Mouse (Mus musculus): ENCODE data around the gene Tatdn3. TPM values are rescaled to one million over a fixed set of nuclear protein-coding genes. Genes with fewer than 3 reads are reported as not detected.

Tatdn3 gene
- total RNA-seq, 2 experiments from 2014 or later: 30.0 to 42.1 TPM

GRCm38 (mm10) chr1:191083230-191083629, 20.5 kb upstream of the Tatdn3 start:
- no peak for DNase-seq (ENCODE audit: low spot score in 2 of 2)

- peak; percentile 36 to 67 for DNase-seq (ENCODE audit: low spot score in 2 of 2)
Observed at GRCm38 (mm10) chr1:191075199-191075883, 12.6 kb upstream of the Tatdn3 start.

DNA sequence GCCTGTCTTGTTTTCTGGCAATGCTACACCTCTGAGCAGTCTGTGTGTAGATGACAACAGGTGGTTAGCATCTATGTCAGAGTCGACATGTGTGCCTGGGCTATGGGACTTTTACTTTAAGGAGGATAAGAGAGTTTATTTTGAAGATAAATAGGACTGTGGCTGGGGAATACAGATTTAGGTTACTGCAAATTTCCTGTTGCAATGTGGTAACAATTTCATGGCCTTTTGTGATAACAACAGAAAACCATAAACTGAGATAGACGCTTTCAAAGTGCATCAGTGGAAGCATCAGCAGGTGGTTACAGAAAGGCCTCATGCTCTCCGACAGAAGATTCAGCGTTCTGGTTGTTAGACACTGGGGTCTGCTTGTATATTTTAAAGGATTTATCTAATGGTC, 10.8 kb upstream of the Tatdn3 start:
- no peak for DNase-seq (ENCODE audit: low spot score in 2 of 2)

DNA sequence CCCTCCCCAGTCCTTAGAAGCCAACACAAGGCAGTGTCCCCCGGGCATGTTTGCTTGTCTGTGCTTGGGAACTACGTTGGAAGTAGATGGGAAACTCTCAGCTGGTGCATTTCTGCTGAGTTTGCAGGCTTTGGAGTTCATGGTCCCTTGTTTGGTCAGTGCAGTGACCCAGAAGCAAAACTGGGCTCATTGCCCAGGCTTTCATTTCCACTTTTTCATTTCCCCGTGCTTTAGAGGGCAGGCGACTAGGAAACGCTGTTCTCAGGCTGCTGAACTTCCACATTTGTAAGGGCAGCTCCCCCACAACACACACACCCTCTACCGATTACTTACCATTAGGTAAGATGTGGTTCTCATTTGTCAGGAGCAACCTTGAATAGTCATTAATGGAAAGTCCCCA, 10.3 kb upstream of the Tatdn3 start:
- DNase-seq (ENCODE audit: low spot score in 2 of 2): peak in 1 of 2 experiments; percentile 60

GRCm38 (mm10) chr1:191072329-191072913, 9.7 kb upstream of the Tatdn3 start:
- DNase-seq (ENCODE audit: low spot score in 2 of 2): no peak

GRCm38 (mm10) chr1:191071613-191072012, 8.9 kb upstream of the Tatdn3 start:
- no peak for DNase-seq (ENCODE audit: low spot score in 2 of 2)

DNA sequence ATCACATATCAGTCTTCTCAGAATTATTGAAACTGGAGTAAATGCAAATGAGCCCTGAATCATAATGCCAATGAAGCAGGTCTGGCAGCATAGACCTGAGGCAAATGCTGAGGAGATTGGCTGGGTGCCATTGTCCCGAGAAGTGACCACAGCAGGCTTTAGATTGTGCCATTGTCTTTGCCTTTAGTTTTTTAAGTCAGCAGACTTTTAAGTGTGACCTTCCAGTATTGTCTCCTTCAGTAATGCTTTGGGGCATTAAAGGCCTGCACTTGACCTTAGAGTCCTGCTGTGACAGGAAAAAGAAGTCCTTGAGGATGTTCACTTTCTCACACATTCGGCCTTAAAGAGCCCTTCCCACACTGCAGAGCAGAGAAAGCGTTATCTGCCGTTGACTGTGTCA, 7.5 kb upstream of the Tatdn3 start:
- DNase-seq (ENCODE audit: low spot score in 2 of 2): no peak

GRCm38 (mm10) chr1:191068377-191068776, 5.6 kb upstream of the Tatdn3 start:
- no peak for DNase-seq (ENCODE audit: low spot score in 2 of 2)

- DNase-seq (ENCODE audit: low spot score in 2 of 2): no peak
Observed at GRCm38 (mm10) chr1:191065188-191065587, 2.5 kb upstream of the Tatdn3 start.

DNA sequence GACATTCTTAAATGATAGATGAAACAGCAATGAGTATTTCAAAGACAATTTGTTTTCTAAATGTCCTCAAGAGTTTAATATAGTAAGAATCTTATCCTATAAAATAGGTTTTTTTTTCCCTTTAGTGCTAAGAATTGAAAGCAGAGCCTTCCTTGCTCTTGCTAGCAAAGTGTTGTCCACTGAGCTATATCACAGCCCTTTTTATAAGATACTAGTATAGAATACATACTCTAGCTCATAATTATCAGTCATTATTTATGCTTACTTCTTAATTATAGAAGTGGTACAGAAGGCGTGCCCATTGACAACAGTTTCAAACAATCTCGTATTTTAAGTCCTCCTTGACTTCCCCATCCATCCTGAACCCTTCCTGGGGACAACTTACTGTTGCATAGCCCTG, 1.8 kb upstream of the Tatdn3 start:
- no peak for DNase-seq (ENCODE audit: low spot score in 2 of 2)

DNA sequence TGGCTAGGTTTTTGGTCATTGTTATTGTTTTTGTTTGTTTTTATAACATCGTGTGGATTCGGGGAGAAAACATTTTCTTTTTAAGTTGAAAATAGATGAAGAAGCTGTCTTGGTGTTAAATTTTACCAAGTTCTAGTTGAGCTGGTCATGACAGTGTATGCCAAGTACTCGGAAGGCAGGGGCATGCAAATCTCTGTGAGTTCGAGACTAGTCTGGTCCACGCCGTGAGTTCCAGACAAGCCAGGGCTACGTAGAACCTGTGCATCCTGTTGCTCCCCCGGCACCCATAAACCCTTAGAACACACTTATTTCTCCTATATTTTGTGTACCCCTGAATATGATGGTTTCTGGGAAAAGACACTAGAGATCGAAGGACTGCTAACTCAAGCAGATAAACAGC, 968 bp upstream of the Tatdn3 start:
- DNase-seq (ENCODE audit: low spot score in 2 of 2): no peak

GRCm38 (mm10) chr1:191062241-191062780, 421 bp downstream of the Tatdn3 start:
- DNase-seq (ENCODE audit: low spot score in 2 of 2): peak in 1 of 2 experiments; percentile 18

DNA sequence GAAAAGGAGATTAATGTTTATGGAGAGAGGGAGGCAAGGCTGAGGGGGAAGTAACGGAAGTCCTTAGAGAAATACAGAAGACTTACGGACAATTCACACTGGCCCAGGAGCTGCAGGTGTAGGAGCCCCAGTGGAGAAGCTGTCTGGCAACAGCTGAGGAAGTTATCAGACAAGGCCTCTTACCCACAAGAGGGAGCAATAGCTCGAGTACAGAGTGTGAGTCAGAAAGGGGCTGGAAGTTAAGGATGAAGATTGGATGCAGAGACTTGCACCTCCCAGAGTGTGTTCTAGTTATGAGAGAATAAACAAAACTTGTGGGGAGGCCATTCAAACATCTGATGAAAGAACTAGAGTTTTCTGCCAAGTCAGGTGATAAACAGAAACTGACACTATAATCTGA, 5.3 kb downstream of the Tatdn3 start:
- DNase-seq (ENCODE audit: low spot score in 2 of 2): no peak

GRCm38 (mm10) chr1:191055533-191055873, 7.2 kb downstream of the Tatdn3 start:
- DNase-seq (ENCODE audit: low spot score in 2 of 2): no peak

GRCm38 (mm10) chr1:191054870-191055532, 7.7 kb downstream of the Tatdn3 start:
- no peak for DNase-seq (ENCODE audit: low spot score in 2 of 2)

- DNase-seq (ENCODE audit: low spot score in 2 of 2): no peak
Observed at GRCm38 (mm10) chr1:191053555-191053954, 9.2 kb downstream of the Tatdn3 start.

DNA sequence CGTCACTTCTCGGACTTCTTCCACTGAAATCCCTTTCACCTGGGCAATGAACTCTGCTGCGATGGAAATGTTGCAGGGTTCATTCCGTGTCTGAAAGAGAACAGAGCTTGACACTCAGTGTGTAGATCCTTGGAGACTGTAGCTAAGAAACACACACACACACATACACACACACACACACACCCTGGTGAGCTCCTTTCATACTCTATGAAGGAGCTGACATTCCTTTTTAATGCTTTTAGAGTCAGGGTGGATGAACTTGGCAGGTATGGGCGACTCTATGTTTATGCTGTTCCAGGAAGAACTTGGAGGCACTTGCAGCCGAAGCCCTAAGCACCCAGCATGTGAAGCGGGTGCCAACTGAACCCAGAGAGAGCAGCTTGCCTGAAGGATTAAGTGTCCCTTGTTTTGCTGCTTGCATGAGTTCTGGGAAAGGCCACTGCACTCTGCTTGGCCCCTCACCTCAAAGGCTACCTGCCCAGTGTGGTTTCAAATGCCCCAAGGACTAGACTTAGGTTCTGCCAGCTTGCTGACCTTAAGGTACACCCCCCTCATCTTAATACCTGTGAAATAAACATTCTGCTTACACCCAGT, 16.4 kb downstream of the Tatdn3 start:
- DNase-seq (ENCODE audit: low spot score in 2 of 2): no peak

- no peak for DNase-seq (ENCODE audit: low spot score in 2 of 2)
Observed at GRCm38 (mm10) chr1:191045264-191045663, 17.5 kb downstream of the Tatdn3 start.

- DNase-seq (ENCODE audit: low spot score in 2 of 2): no peak
Observed at GRCm38 (mm10) chr1:191042688-191043087, 20.0 kb downstream of the Tatdn3 start.

DNA sequence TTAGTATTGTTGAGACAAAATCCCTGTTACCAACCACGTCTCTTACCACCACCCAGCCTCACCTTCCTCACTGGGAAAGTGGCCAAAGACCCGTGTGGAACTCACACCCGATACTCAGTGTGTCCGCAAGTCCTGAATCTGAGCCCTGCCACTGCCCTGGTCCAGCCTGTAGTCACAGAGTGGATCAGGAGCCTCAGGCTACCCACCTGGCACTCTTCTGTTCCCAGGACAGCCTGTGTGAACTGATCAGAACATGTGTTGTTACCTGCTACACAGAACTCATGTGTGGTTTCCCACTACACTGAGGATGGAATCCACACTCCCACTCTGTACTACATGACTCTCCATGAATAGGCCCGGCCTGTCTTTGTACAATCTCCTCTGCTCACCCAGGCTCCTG, 20.6 kb downstream of the Tatdn3 start:
- DNase-seq (ENCODE audit: low spot score in 2 of 2): no peak

GRCm38 (mm10) chr1:191041352-191041751, 21.4 kb downstream of the Tatdn3 start:
- no peak for DNase-seq (ENCODE audit: low spot score in 2 of 2)

- DNase-seq (ENCODE audit: low spot score in 2 of 2): no peak
Observed at GRCm38 (mm10) chr1:191037999-191038398, 24.7 kb downstream of the Tatdn3 start.

Measured in layer of hippocampus, postnatal 14 days (tissue).